Mouse (Mus musculus) MEL (cell line): Measurements from ENCODE around the gene Lurap1. TPM values are rescaled to one million over a fixed set of nuclear protein-coding genes. Genes with fewer than 3 reads are reported as not detected.
A peak's percentile ranks its signal among the peaks of the same experiment; 100 is the strongest.

ENCODE experiments used
- DNase-seq: peaks from one replicate; pipeline ENCODE4 v3.0.0; 2011; ENCODE audit warnings: low read depth, low spot score
- H3K27ac ChIP-seq: 2 replicates; pipeline ENCODE4 v1.5.1; 2012; ENCODE audit warnings: low read depth, mild to moderate bottlenecking, control low read depth, low read length, moderate library complexity; ENCODE audit not compliant: control insufficient read depth
- H3K27me3 ChIP-seq, 2 experiments: fragments of 150-350 bp in 1 of 2; sonication (generic) in 1 of 2; 2 replicates each; pipeline ENCODE4 v1.6.1; 2012; ENCODE audit warnings: low read length in 2 of 2, mild to moderate bottlenecking in 2 of 2, improper control_type of control experiment in 1 of 2, moderate library complexity in 1 of 2; ENCODE audit not compliant: insufficient read depth in 2 of 2, control insufficient read depth in 1 of 2
- H3K36me3 ChIP-seq, 2 experiments: 2 replicates each; pipeline ENCODE4 v1.6.1; 2012 to 2014; ENCODE audit warnings: low read length in 2 of 2, improper control_type of control experiment in 1 of 2, inconsistent platforms in 1 of 2, mild to moderate bottlenecking in 1 of 2; ENCODE audit not compliant: insufficient read depth in 2 of 2, control insufficient read depth in 1 of 2
- H3K4me1 ChIP-seq, 2 experiments: fragments of 150-350 bp in 1 of 2; sonication (generic) in 1 of 2; 2 replicates each; pipeline ENCODE4 v1.6.1; 2012; ENCODE audit warnings: low read length in 2 of 2, improper control_type of control experiment in 1 of 2, mild to moderate bottlenecking in 1 of 2; ENCODE audit not compliant: insufficient read depth in 2 of 2, control insufficient read depth in 1 of 2
- H3K4me3 ChIP-seq, 2 experiments: fragments of 150-350 bp in 1 of 2; sonication (generic) in 1 of 2; 2 replicates each; pipeline ENCODE4 v1.5.1; 2012; ENCODE audit warnings: low read depth in 2 of 2, low read length in 2 of 2, mild to moderate bottlenecking in 2 of 2, moderate library complexity in 2 of 2, control low read depth in 1 of 2, improper control_type of control experiment in 1 of 2; ENCODE audit not compliant: control insufficient read depth in 1 of 2, insufficient read depth in 1 of 2
- H3K79me2 ChIP-seq: 2 replicates; pipeline ENCODE4 v1.6.1; 2012; ENCODE audit warnings: mild to moderate bottlenecking, low read length, moderate library complexity; ENCODE audit not compliant: control insufficient read depth, poor library complexity, insufficient read depth
- H3K9ac ChIP-seq: 2 replicates; pipeline ENCODE4 v1.6.1; 2012; ENCODE audit warnings: low read depth, mild to moderate bottlenecking, control low read depth, low read length, moderate library complexity; ENCODE audit not compliant: control insufficient read depth, poor library complexity, severe bottlenecking
- H3K9me3 ChIP-seq: fragments of 150-350 bp; sonication (generic); replicated peaks from 2 replicates; pipeline ENCODE4 v1.6.1; 2012; ENCODE audit warnings: mild to moderate bottlenecking, low read length, improper control_type of control experiment, moderate library complexity; ENCODE audit not compliant: insufficient read depth
- BHLHE40 ChIP-seq: IDR thresholded peaks from 2 replicates; pipeline ENCODE4 v1.6.1; 2012; ENCODE audit warnings: low read depth, mild to moderate bottlenecking, inconsistent platforms, low read length, improper control_type of control experiment, borderline replicate concordance
- CHD1 ChIP-seq: IDR thresholded peaks from 2 replicates; pipeline ENCODE4 v1.6.1; 2012; ENCODE audit warnings: low read depth, mild to moderate bottlenecking, inconsistent platforms, low read length, improper control_type of control experiment
- CHD2 ChIP-seq: IDR thresholded peaks from 2 replicates; pipeline ENCODE4 v1.6.1; 2011; ENCODE audit warnings: low read length, improper control_type of control experiment
- CTCF ChIP-seq, 3 experiments: IDR thresholded peaks in 2 of 3; conservative IDR thresholded peaks in 1 of 3; 2 replicates each; pipeline ENCODE4 v1.5.1; 2011 to 2012; ENCODE audit warnings: low read length in 3 of 3, low read depth in 2 of 3, mild to moderate bottlenecking in 2 of 3, improper control_type of control experiment in 1 of 3, inconsistent platforms in 1 of 3, mixed read lengths in 1 of 3, moderate library complexity in 1 of 3; ENCODE audit not compliant: control insufficient read depth in 1 of 3, insufficient read depth in 1 of 3, poor library complexity in 1 of 3, severe bottlenecking in 1 of 3
- GABPA ChIP-seq: IDR thresholded peaks from 2 replicates; pipeline ENCODE4 v1.6.1; 2012; ENCODE audit warnings: low read depth, mild to moderate bottlenecking, inconsistent platforms, low read length, improper control_type of control experiment, moderate library complexity
- HCFC1 ChIP-seq: IDR thresholded peaks from 2 replicates; pipeline ENCODE4 v1.6.1; 2012; ENCODE audit warnings: low read depth, mild to moderate bottlenecking, inconsistent platforms, low read length, improper control_type of control experiment, moderate library complexity
- KAT2A ChIP-seq: conservative IDR thresholded peaks from 2 replicates; pipeline ENCODE4 v1.6.1; 2012; ENCODE audit warnings: low read depth, low read length, improper control_type of control experiment, inconsistent platforms
- MAFK ChIP-seq: IDR thresholded peaks from 2 replicates; pipeline ENCODE4 v1.6.1; 2011; ENCODE audit warnings: low read depth, mild to moderate bottlenecking, low read length, improper control_type of control experiment, borderline replicate concordance
- MAX ChIP-seq: IDR thresholded peaks from 2 replicates; pipeline ENCODE4 v1.6.1; 2011; ENCODE audit warnings: low read length, improper control_type of control experiment
- MEF2A ChIP-seq: IDR thresholded peaks from 2 replicates; pipeline ENCODE4 v1.6.1; 2014; ENCODE audit warnings: low read depth, mild to moderate bottlenecking, inconsistent platforms, low read length, improper control_type of control experiment; ENCODE audit not compliant: poor library complexity, insufficient replicate concordance, severe bottlenecking; ENCODE audit errors: extremely low read depth
- MYC ChIP-seq: IDR thresholded peaks from 2 replicates; pipeline ENCODE4 v1.6.1; 2011; ENCODE audit warnings: low read depth, mild to moderate bottlenecking, low read length, improper control_type of control experiment, moderate library complexity
- NELFE ChIP-seq: IDR thresholded peaks from 2 replicates; pipeline ENCODE4 v1.6.1; 2011; ENCODE audit warnings: low read depth, low read length, improper control_type of control experiment
- NRF1 ChIP-seq: IDR thresholded peaks from 2 replicates; pipeline ENCODE4 v1.6.1; 2014; ENCODE audit warnings: low read depth, mild to moderate bottlenecking, inconsistent platforms, low read length, improper control_type of control experiment, moderate library complexity; ENCODE audit not compliant: poor library complexity, insufficient read depth, severe bottlenecking
- POLR2AphosphoS5 ChIP-seq: IDR thresholded peaks from 2 replicates; pipeline ENCODE4 v1.6.1; 2012; ENCODE audit warnings: low read depth, borderline replicate concordance, mild to moderate bottlenecking, inconsistent platforms, low read length, moderate library complexity, mixed read lengths
- RAD21 ChIP-seq: IDR thresholded peaks from 2 replicates; pipeline ENCODE4 v1.6.1; 2011; ENCODE audit warnings: mild to moderate bottlenecking, low read depth, low read length, improper control_type of control experiment
- SMC3 ChIP-seq: IDR thresholded peaks from 2 replicates; pipeline ENCODE4 v1.6.1; 2011; ENCODE audit warnings: low read depth, low read length, improper control_type of control experiment
- UBTF ChIP-seq: IDR thresholded peaks from 2 replicates; pipeline ENCODE4 v1.6.1; 2012; ENCODE audit warnings: low read depth, mild to moderate bottlenecking, inconsistent platforms, low read length, improper control_type of control experiment, moderate library complexity, borderline replicate concordance; ENCODE audit not compliant: insufficient read depth
- USF1 ChIP-seq: IDR thresholded peaks from 2 replicates; pipeline ENCODE4 v1.6.1; 2014; ENCODE audit warnings: low read depth, mild to moderate bottlenecking, inconsistent platforms, low read length, improper control_type of control experiment, moderate library complexity
- ZC3H11A ChIP-seq: IDR thresholded peaks from 2 replicates; pipeline ENCODE4 v1.6.1; 2012; ENCODE audit warnings: low read depth, mild to moderate bottlenecking, inconsistent platforms, low read length, improper control_type of control experiment
- ZKSCAN1 ChIP-seq: IDR thresholded peaks from 2 replicates; pipeline ENCODE4 v1.6.1; 2012; ENCODE audit warnings: low read depth, mild to moderate bottlenecking, inconsistent platforms, low read length, improper control_type of control experiment, moderate library complexity
- polyA plus RNA-seq, 2 experiments: library from polyadenylated mRNA; stranded (reverse) in 1 of 2; unstranded in 1 of 2; fragments of >175 nt in 1 of 2; fragments of >200 nt in 1 of 2; gene quantifications; 2 replicates each; pipeline versions ENCODE4 v1.2.1 to v1.2.4; 2012; ENCODE audit warnings: low replicate concordance in 2 of 2, low read depth in 1 of 2; ENCODE audit not compliant: insufficient read length in 2 of 2, insufficient read depth in 1 of 2, missing spikeins in 1 of 2
- total RNA-seq: library from RNA; depleted of rRNA; stranded (reverse); fragments of 300-350 nt; gene quantifications from 2 replicates; pipeline ENCODE4 v1.2.3, GENCODE M21; 2012

Lurap1 gene
- total and polyA plus RNA-seq, 3 experiments = 0.85 to 1.2 TPM; not detected in 1

- H3K9ac ChIP-seq = no peak within 1 kb of the TSS
- no peak within 1 kb of the TSS for H3K27ac ChIP-seq
- no peaks in the 10 kb centered on the region for H3K9me3 ChIP-seq
- peaks cover 0 to 5% of the 10 kb centered on the region in 2 experiments; a peak in 2 of 4 replicates for H3K36me3 ChIP-seq
- H3K27me3 ChIP-seq = no peaks in the 10 kb centered on the region
- H3K4me1 ChIP-seq = peaks cover 6 to 8% of the 10 kb centered on the region in 2 experiments; a peak in 3 of 4 replicates
- DNase-seq = no peak
- no peak within 1 kb of the TSS for H3K4me3 ChIP-seq
- no peaks in the 10 kb centered on the region for H3K79me2 ChIP-seq
- TF ChIP-seq ZKSCAN1 = no peak
- peak in 2 of 3 experiments; percentile 42 to 48; a peak in 4 of 6 replicates for TF ChIP-seq CTCF (IDR thresholded peaks at IDR 0.05 in 2 of 3, conservative IDR thresholded peaks at IDR 0.05 in 1 of 3; ENCODE audit: control insufficient read depth in 1 of 3, insufficient read depth in 1 of 3, low read depth in 2 of 3, low read length in 3 of 3, poor library complexity in 1 of 3, severe bottlenecking in 1 of 3)
- TF ChIP-seq MAX = no peak
- peak; percentile 35; the same call in 1 of the 2 replicates for TF ChIP-seq SMC3
- TF ChIP-seq GABPA = no peak
- TF ChIP-seq RAD21 = peak; percentile 12
- TF ChIP-seq MEF2A = no peak
- 0 out of 2 replicates have a peak, but pooled peaks have one; percentile 8 for TF ChIP-seq ZC3H11A
- TF ChIP-seq HCFC1 = no peak
- TF ChIP-seq USF1 = no peak
- no peak for TF ChIP-seq MYC
- TF ChIP-seq NRF1 = no peak
- TF ChIP-seq, all 39 proteins: peak for 4
These were observed 16.3 kb upstream of the Lurap1 start, which contains the start of gene Tspan1 for GRCm38 (mm10) chr4:116167404-116167803. Tspan1 (minus strand) TSS chr4:116167601.

- Histone ChIP-seq H3K27ac (no peak overlapping the region), H3K9ac (no peak overlapping the region), H3K36me3 (peaks cover 0 to 14% of the 10 kb centered on the region in 2 experiments; a peak in 3 of 4 replicates), H3K9me3 (no peaks in the 10 kb centered on the region), H3K27me3 (no peaks in the 10 kb centered on the region), H3K4me1 (peaks cover 10 to 19% of the 10 kb centered on the region in 2 experiments), H3K4me3 (no peak overlapping the region), H3K79me2 (no peaks in the 10 kb centered on the region)
- TF ChIP-seq MAFK (no peak), HCFC1 (no peak), UBTF (no peak), POLR2AphosphoS5 (no peak), CHD2 (no peak), BHLHE40 (no peak), KAT2A (no peak), NELFE (no peak), MEF2A (no peak), ZKSCAN1 (no peak), CHD1 (no peak)
- DNase-seq = no peak
These were observed 14.7 kb upstream of the Lurap1 start for GRCm38 (mm10) chr4:116165708-116166407.
